Mouse (Mus musculus) forebrain, embryonic 12.5 days (tissue): ENCODE results near the gene C2cd2l. TPM values are rescaled to one million over a fixed set of nuclear protein-coding genes. Genes with fewer than 3 reads are reported as not detected.
"Not testable (repeated sequence)": the region's sequence is repeated elsewhere in the genome, so short reads cannot be mapped to it uniquely, and the experiment has no call there.

Experiments
- ATAC-seq: fragments of 200-750 bp; cut with Nextera tagmentation; 2 replicates; pipeline ENCODE4 v1.8.0; 2017; ENCODE audit warnings: moderate TSS enrichment; ENCODE audit not compliant: low FRiP score
- H3K27ac ChIP-seq: fragments of 300-500 bp; sonication (generic); 2 replicates; pipeline ENCODE4 v1.5.1; 2016; ENCODE audit warnings: mild to moderate bottlenecking
- H3K27me3 ChIP-seq: fragments of 300-500 bp; sonication (generic); 2 replicates; pipeline ENCODE4 v1.6.1; 2016; ENCODE audit warnings: mild to moderate bottlenecking
- H3K36me3 ChIP-seq: fragments of 300-500 bp; sonication (generic); replicated peaks from 2 replicates; pipeline ENCODE4 v1.6.1; 2016; ENCODE audit warnings: mild to moderate bottlenecking
- H3K4me1 ChIP-seq: fragments of 300-500 bp; sonication (generic); 2 replicates; pipeline ENCODE4 v1.6.1; 2016
- H3K4me2 ChIP-seq: fragments of 300-500 bp; sonication (generic); 2 replicates; pipeline ENCODE4 v1.6.1; 2016; ENCODE audit warnings: mild to moderate bottlenecking, moderate library complexity
- H3K4me3 ChIP-seq: fragments of 300-500 bp; sonication (generic); replicated peaks from 2 replicates; pipeline ENCODE4 v1.5.1; 2016; ENCODE audit warnings: mild to moderate bottlenecking
- H3K9ac ChIP-seq: fragments of 300-500 bp; sonication (generic); 2 replicates; pipeline ENCODE4 v1.6.1; 2016; ENCODE audit warnings: mild to moderate bottlenecking
- H3K9me3 ChIP-seq: fragments of 300-500 bp; sonication (generic); 2 replicates; pipeline ENCODE4 v1.6.1; 2016
- WGBS: fragments of 180-500 bp; shearing (Covaris S2); methylation state at CpG from one replicate; pipeline ENCODE4 v1.1.7; 2016; 5-methylcytosine and 5-hydroxymethylcytosine counted together
- polyA plus RNA-seq: library from polyadenylated mRNA; unstranded; fragments of >200 nt; fragmentation: Nextera tagmentation; extraction: Ambion mirVana; gene quantifications from 2 replicates; pipeline ENCODE4 v1.2.1, GENCODE M21; 2016

Gene C2cd2l
- 16.5 and 16.9 TPM in 2 replicates for polyA plus RNA-seq

DNA sequence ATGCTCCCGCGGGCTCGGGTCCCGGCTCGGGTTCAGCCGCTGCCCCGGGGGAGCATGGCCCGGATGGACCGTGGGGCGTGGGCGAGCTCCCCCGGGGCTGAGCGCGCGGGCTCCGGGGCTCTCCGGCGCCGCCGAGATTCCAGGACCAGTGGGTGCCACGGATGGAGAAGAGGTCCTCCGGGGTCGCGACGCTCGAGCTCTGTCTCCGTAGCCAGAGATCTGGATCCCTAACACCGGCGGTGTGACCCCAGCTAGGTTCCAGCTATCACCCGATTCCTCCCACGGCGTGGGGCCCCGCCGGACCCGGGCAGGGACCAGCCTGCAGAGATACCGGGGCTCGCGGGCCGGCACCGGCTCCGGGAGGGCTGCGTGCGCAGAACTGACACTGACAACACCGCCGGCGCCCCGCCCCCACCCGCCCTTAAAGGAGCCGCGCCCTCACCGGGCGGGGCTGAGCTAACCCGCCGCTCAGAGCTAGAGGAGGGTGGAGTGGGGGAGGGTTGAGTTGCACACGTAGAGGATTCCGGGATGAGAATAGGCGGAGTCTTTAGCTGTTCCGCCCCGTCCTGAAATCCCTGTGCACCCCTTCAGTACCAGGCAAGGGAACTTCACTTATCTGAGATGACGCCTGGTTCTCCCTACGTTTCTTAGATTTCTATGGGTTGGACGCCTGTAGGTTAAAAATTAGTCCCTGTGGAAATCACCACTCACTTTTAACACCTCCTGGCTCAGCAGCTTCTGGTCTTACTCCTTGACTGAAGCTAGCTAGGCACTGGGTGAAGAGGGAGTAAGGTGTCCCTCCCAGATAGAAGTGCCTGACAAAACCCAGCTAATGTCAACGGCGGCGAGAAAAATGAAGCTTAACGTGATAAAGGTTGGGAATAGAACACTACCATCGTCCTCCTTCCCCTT is at the start of gene C2cd2l:
C2cd2l (minus strand) TSS at position 399 of the 912 bp plus-strand sequence.
- Histone ChIP-seq H3K4me3 (peak within 1 kb of the TSS; percentile 86), H3K36me3 (peaks cover 15% of the 10 kb centered on the region)

DNA sequence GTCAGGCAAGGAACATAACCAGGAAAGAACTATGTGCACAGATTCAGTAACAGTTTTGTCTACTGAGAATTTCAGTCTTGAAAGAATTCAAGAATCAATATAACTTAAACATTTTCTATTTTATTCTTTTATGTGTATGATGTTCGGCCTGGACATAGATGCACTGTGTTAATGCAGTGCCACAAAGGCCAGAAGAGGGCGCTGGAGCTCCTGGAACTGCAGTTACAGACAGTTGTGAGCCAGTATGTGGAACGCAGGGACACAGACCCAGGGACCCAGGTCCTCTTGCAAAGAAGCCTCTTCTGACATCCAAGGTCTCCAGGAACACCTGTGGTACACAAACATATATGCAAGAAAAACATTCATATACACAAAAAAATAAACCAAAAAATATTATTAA is 44.4 kb upstream of the C2cd2l start:
- WGBS: 62% methylated on average over 3 of the region's 3 CpGs
- H3K4me2 ChIP-seq: no peak overlapping the region
- H3K9ac ChIP-seq: no peak overlapping the region
- peaks cover 2% of the 10 kb centered on the region for H3K36me3 ChIP-seq
- ATAC-seq: no peak
- H3K4me1 ChIP-seq: peaks cover 9% of the 10 kb centered on the region
- H3K9me3 ChIP-seq: no peaks in the 10 kb centered on the region
- no peak overlapping the region for H3K27ac ChIP-seq
- H3K27me3 ChIP-seq: no peaks in the 10 kb centered on the region
- H3K4me3 ChIP-seq: no peak overlapping the region

More for the DNA sequence above, at the start of gene C2cd2l:
- H3K4me2 ChIP-seq: peak within 1 kb of the TSS; percentile 94
- ATAC-seq: peak; percentile 98
- H3K27ac ChIP-seq: peak within 1 kb of the TSS; percentile 74
- H3K27me3 ChIP-seq: no peaks in the 10 kb centered on the region
- peak within 1 kb of the TSS; percentile 94 for H3K9ac ChIP-seq
- H3K4me1 ChIP-seq: peaks cover 32% of the 10 kb centered on the region
- no peaks in the 10 kb centered on the region for H3K9me3 ChIP-seq
- WGBS: under 1% methylated on average over 67 of the region's 67 CpGs

DNA sequence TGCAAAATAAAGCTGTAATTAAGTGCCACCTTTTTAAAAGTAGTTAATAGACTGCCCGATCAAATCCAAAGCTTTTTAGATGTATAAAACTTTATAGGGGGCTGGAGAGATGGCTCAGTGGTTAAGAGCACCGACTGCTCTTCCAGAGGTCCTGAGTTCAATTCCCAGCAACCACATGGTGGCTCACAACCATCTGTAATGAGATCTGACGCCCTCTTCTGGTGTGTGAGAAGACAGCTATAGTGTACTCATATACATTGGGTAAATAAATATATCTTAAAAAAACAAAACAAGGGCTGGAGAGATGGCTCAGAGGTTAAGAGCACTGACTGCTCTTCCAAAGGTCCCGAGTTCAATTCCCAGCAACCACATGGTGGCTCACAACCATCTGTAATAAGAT is 41.8 kb upstream of the C2cd2l start:
- ATAC-seq: 0 out of 2 replicates have a peak, but pooled peaks have one; percentile 6
- H3K9me3 ChIP-seq, H3K27me3 ChIP-seq, H3K4me1 ChIP-seq, H3K9ac ChIP-seq: not testable (repeated sequence)
- Histone ChIP-seq H3K4me3 (peak overlapping the region; percentile 76), H3K27ac (peak overlapping the region; percentile 66), H3K4me2 (peak overlapping the region; percentile 88), H3K36me3 (peaks cover 24% of the 10 kb centered on the region)
- 44% methylated on average over 4 of the region's 4 CpGs for WGBS

DNA sequence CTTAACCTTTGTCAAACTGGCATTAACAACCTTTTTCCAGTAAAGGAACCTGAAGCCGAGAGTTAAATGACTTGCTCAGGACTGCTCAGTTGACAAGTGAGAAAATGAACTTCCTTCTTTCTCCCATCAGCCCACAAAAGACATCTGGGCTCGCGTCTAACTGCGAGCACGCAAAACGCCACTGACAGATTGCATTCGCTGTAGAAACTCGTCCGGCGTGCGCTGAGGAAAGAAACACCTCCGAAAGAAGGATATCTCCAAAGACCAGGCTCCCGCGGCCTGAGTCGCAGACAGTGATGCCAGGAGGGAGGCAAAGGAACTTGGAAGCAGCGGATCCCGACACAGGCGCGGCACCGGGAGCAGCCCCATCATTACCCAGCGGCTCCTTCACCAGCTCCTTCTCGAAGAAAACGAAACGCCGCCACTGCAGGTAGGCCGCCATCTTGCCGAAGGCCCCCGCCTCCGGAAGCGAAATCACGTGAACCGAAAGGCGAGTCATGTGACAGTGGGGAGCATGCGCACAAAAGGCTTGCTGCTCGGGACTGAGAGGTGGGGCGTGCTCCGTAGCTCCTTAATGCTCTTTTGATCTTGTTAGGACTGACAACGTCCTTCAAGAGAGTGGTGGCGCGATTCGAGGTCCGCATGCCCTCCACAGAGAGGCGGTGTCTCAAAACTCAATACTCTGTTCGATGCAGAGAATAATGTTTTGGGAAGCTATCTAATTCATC is 41.3 kb upstream of the C2cd2l start, which contains the start of gene Vps11:
Vps11 (minus strand) TSS at position 481 of the 728 bp plus-strand sequence.
- H3K9ac ChIP-seq: peak within 1 kb of the TSS; percentile 66
- H3K4me1 ChIP-seq: peaks cover 9% of the 10 kb centered on the region
- ATAC-seq: peak; percentile 95
- H3K27me3 ChIP-seq: no peaks in the 10 kb centered on the region
- peak within 1 kb of the TSS; percentile 76 for H3K4me3 ChIP-seq
- peak within 1 kb of the TSS; percentile 66 for H3K27ac ChIP-seq
- WGBS: under 1% methylated on average over 44 of the region's 44 CpGs
- peak within 1 kb of the TSS; percentile 88 for H3K4me2 ChIP-seq
- peaks cover 30% of the 10 kb centered on the region for H3K36me3 ChIP-seq
- no peaks in the 10 kb centered on the region for H3K9me3 ChIP-seq

DNA sequence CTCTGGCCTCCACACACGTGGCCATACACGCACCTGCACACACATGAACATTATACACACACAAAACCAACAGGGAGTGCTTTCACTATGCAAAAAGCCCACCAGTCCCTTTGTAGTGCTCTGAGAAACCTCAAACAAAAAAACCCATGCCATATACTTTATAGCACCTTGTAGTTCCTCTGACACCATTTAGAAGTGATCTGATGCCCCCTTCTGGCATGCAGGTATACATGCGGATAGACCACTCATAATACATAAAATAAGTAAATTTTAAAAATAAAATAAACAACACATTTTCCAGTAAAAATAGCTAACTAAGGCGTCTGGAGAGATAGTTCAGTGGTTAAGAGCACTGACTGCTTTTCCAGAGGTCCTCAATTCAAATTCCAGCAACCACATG is 37.1 kb upstream of the C2cd2l start:
- Histone ChIP-seq H3K27me3 (no peaks in the 10 kb centered on the region), H3K4me3 (no peak overlapping the region), H3K9ac (no peak overlapping the region), H3K36me3 (peaks cover 71% of the 10 kb centered on the region), H3K9me3 (no peaks in the 10 kb centered on the region), H3K4me2 (no peak overlapping the region), H3K4me1 (peaks cover 9% of the 10 kb centered on the region), H3K27ac (no peak overlapping the region)
- no peak for ATAC-seq
- 77% methylated on average over 4 of the region's 4 CpGs for WGBS

DNA sequence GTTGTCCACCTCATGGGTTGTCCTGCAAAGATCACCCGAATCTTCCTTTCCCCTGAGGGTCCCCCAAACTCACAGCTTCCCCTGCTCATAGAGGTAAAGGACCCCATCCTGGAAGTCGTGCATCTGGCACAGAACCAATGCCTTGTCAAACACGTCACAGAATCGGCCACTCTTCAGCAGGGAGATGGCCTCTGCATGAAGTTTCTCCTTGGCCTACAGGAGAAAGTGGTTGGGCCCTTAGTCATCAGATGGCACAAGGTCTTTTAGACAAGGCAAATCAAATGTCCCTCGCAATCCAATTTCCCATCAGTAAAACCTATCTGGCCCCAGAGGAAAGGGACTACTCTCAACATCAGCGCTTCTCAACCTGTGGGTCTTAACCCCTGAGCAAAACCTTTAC is 33.1 kb upstream of the C2cd2l start:
- Histone ChIP-seq H3K4me2 (no peak overlapping the region), H3K4me3 (no peak overlapping the region), H3K36me3 (peaks cover 96% of the 10 kb centered on the region), H3K27me3 (no peaks in the 10 kb centered on the region), H3K27ac (no peak overlapping the region), H3K4me1 (no peaks in the 10 kb centered on the region), H3K9me3 (no peaks in the 10 kb centered on the region), H3K9ac (no peak overlapping the region)
- no peak for ATAC-seq
- WGBS: 98% methylated on average over 6 of the region's 6 CpGs

DNA sequence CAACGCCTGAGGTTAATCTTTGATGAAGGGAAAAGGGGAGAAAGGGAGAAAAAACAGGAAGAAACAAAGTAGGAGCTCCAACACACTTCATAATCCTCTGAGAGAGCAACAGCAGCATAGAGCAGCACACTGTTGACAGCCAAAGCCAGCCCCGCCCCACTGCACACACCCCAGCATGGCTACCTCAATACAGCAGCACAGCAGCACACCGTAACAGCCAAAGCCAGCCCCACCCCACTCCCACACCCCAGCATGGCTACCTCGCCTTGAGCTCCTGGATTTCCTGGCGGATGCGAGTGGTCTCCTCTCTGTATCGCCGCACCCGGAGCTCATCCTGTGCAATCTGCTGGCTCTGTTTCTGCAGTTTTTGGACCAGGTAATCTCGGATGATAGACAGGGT is 32.3 kb upstream of the C2cd2l start:
- Histone ChIP-seq H3K9me3 (no peaks in the 10 kb centered on the region), H3K4me3 (no peak overlapping the region), H3K27me3 (no peaks in the 10 kb centered on the region), H3K27ac (no peak overlapping the region), H3K4me1 (no peaks in the 10 kb centered on the region), H3K9ac (0 out of 2 replicates have a peak overlapping the region, but pooled peaks have one; percentile 25), H3K4me2 (no peak overlapping the region), H3K36me3 (peaks cover 96% of the 10 kb centered on the region)
- ATAC-seq: no peak
- WGBS: 92% methylated on average over 10 of the region's 10 CpGs

DNA sequence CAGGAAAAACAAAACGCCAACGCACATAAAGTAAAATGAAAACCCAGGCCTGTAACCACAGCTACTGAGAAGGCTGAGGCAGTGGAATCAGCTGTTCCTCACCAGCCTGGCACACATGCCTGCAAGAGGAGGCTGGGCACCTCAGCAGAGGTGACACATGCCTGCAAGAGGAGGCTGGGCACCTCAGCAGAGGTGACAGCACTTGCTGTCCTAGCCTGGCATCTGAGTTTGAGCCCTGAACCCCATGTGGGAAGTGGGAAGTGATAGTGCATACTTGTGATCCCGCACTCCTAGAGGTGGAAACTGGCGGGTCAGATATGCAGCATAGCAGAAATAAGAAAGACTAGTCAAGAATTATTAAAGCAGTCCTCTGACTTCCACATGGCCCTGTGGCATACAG is 31.3 kb upstream of the C2cd2l start:
- ATAC-seq: no peak
- Histone ChIP-seq H3K36me3 (peaks cover 97% of the 10 kb centered on the region), H3K27ac (no peak overlapping the region), H3K9ac (no peak overlapping the region), H3K4me2 (no peak overlapping the region), H3K9me3 (no peaks in the 10 kb centered on the region), H3K27me3 (no peaks in the 10 kb centered on the region), H3K4me3 (no peak overlapping the region), H3K4me1 (no peaks in the 10 kb centered on the region)
- WGBS: 94% methylated on average over 4 of the region's 4 CpGs

DNA sequence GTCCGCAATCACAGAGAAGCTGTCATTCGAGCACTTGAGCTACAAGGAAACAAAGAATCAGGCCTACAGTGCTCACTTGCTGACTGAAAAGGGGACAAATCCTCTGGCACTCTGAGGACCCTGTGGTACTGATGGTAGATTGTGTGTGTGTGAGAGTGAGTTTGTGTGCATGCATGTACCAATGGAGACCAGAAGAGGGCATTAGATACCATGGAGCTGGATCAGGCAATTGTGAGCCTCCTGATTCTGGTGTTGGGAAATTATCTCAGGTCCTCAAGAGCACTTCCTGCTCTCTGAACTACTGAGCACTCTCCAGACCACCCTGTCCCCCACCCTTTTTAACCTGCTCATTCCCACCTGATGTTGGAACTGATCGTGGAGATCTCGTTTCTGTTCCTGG is 28.5 kb upstream of the C2cd2l start:
- H3K4me2 ChIP-seq: no peak overlapping the region
- peaks cover 75% of the 10 kb centered on the region for H3K36me3 ChIP-seq
- no peak overlapping the region for H3K27ac ChIP-seq
- WGBS: 97% methylated on average over 4 of the region's 4 CpGs
- H3K27me3 ChIP-seq: no peaks in the 10 kb centered on the region
- no peak overlapping the region for H3K9ac ChIP-seq
- ATAC-seq: no peak
- H3K4me3 ChIP-seq: no peak overlapping the region
- no peaks in the 10 kb centered on the region for H3K9me3 ChIP-seq
- H3K4me1 ChIP-seq: peaks cover 5% of the 10 kb centered on the region

DNA sequence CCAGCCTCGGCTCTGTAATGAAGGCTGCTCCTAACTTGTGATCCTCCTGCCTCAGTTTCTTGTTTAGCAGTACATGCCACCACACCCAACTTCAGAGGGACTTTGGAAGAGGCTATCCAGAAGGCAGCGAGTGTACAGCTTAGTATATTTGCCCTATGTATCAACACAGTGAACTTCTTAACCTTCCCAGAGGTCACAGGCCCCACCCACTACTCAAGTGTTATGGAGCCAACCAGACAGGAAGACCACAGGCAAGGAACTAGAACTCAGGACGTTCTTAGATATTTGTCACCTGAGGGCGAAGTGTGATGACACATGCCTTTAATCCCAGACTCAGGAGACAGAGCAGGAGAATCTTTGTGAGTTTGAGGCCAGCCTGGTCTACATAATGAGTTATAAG is 27.5 kb upstream of the C2cd2l start:
- H3K4me3 ChIP-seq: no peak overlapping the region

DNA sequence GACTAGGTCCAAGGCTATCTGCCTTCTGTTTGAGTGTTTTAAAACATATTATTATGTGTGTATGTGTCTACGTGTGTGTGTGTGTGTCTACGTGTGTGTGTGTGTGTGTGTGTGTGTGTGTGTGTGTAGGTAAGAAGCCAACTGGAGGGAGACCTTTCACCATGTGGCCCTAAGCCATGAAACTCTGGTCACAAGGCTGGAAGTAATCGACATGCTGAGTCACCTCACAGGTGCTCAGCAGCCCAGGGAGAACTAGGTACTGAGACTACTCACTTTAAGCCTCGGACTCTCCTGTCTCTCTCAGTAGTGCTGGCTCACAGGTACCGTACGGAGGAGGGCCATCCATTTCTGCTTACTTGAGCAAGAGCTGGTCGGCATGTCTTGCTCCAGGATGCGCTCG is 27.1 kb upstream of the C2cd2l start:
- Histone ChIP-seq H3K27ac (no peak overlapping the region), H3K4me1 (peaks cover 17% of the 10 kb centered on the region), H3K9me3 (no peaks in the 10 kb centered on the region), H3K4me3 (no peak overlapping the region), H3K27me3 (no peaks in the 10 kb centered on the region), H3K9ac (no peak overlapping the region), H3K36me3 (peaks cover 61% of the 10 kb centered on the region), H3K4me2 (no peak overlapping the region)
- 91% methylated on average over 9 of the region's 9 CpGs for WGBS
- no peak for ATAC-seq

More for the DNA sequence above, 27.5 kb upstream of the C2cd2l start:
- H3K27me3 ChIP-seq: no peaks in the 10 kb centered on the region
- no peak overlapping the region for H3K4me2 ChIP-seq
- H3K36me3 ChIP-seq: peaks cover 66% of the 10 kb centered on the region
- peaks cover 13% of the 10 kb centered on the region for H3K4me1 ChIP-seq
- no peak overlapping the region for H3K27ac ChIP-seq
- H3K9ac ChIP-seq: no peak overlapping the region
- 91% methylated on average over 4 of the region's 4 CpGs for WGBS
- H3K9me3 ChIP-seq: no peaks in the 10 kb centered on the region
- no peak for ATAC-seq

DNA sequence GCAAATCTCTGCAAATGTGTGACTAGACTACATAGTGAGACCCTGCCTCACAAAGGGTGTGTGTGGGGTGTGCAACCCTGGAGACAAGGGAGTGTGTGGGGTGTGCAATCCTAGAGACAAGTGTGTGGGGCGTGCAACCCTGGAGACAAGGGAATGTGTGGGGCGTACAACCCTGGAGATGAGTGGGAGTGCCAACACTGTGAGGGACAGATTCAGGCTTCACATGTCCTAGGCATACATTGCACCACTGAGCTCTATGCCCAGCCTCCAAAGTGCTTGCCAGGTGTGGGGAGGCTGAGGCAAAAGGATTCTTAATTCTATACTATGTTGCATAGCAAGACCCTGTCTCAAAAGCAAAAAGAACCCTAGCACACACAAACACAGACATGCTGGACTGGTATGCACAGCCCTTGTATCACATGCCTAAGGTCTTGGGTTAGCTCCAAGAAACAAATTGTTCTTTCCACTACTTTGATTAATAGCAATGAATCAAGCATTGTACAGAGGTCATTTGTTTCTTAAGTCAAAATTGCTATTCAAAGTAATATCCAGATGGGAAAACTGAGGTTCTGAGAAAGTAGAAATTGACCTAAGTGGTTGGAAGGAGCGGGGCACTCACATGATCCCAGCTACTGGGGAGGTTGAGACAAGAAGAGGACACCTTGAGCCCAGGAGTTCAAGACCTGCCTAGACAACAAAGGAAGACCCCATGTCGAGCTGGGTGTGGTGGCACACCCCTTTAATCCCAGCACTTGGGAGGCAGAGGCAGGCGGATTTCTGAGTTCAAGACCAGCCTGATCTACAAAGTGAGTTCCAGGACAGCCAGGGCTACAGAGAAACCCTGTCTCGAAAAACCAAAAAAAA is 25.7 kb upstream of the C2cd2l start:
- peaks cover 54% of the 10 kb centered on the region for H3K36me3 ChIP-seq
- H3K27me3 ChIP-seq: no peaks in the 10 kb centered on the region
- H3K9ac ChIP-seq: no peak overlapping the region
- ATAC-seq: no peak
- no peak overlapping the region for H3K4me2 ChIP-seq
- H3K27ac ChIP-seq: no peak overlapping the region
- no peak overlapping the region for H3K4me3 ChIP-seq
- 87% methylated on average over 6 of the region's 6 CpGs for WGBS
- peaks cover 18% of the 10 kb centered on the region for H3K4me1 ChIP-seq
- H3K9me3 ChIP-seq: no peaks in the 10 kb centered on the region
